Mouse (Mus musculus): ENCODE results near the gene Car11. TPM values are rescaled to one million over a fixed set of nuclear protein-coding genes. Genes with fewer than 3 reads are reported as not detected.

The Car11 gene
- polyA plus RNA-seq, 1 experiment from 2014 or later, result 8.8 TPM

DNA sequence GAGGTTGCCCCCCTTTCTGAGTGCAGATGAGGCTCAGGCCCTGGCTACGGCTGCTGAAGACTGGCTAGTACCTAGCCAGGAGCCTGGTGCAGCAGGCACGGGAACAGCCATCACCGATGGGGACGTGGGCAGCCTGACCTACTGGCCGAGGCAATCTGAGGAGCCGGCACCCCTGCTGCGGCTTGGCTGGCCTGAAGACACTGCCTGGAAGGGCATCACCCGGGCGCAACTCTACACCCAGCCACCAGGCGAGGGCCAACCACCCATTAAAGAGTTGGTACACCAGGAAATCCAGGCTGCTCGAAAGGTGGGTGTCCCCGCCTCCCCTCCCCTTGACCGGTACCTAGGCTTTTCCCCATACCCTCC is 22.7 kb downstream of the Car11 start:
- Histone ChIP-seq H3K27me3 (ENCODE audit: control insufficient read depth, insufficient read depth, low read length) (no peaks in the 10 kb centered on the region), H3K4me2 (replicated peaks; ENCODE audit: low read depth, low read length) (no peak overlapping the region), H3K9ac (ENCODE audit: low read depth, low read length) (no peak overlapping the region), H3K4me3 (ENCODE audit: low read depth, low read length) (no peak overlapping the region), H3K27ac (ENCODE audit: low read depth, low read length) (no peak overlapping the region), H3K36me3 (ENCODE audit: control insufficient read depth, insufficient read depth, low read length) (peaks cover 11% of the 10 kb centered on the region), H3K9me3 (ENCODE audit: control insufficient read depth, low read length) (no peaks in the 10 kb centered on the region), H3K4me1 (replicated peaks; ENCODE audit: control insufficient read depth, insufficient read depth, low read length) (peaks cover 6% of the 10 kb centered on the region)
- DNase-seq (ENCODE audit: low spot score), result no peak
- WGBS, result 79% methylated on average over 13 of the region's 13 CpGs
- no peak for ATAC-seq (ENCODE audit: low FRiP score)

DNA sequence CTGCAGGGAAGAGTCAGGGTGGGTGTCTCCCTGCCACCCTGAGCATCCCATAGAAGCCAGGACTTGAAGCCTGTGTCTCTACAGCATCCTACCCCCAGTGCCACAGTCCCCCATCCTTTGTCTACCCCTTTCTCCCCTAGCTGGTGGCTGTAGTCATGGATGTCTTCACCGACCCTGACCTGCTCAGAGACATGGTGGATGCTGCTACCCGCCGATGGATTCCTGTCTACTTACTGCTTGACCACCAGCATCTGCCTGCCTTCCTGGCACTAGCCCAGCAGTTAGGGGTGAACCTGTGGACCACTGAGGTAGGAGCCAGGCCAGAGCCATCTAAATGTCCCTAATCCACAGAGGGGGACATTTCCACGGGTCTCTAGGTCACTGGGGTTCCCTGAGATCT is 23.7 kb downstream of the Car11 start:
- no peaks in the 10 kb centered on the region for H3K27me3 ChIP-seq (ENCODE audit: control insufficient read depth, insufficient read depth, low read length)
- H3K4me1 ChIP-seq (replicated peaks; ENCODE audit: control insufficient read depth, insufficient read depth, low read length), result peaks cover 6% of the 10 kb centered on the region
- H3K4me2 ChIP-seq (replicated peaks; ENCODE audit: low read depth, low read length), result no peak overlapping the region
- 95% methylated on average over 4 of the region's 4 CpGs for WGBS
- H3K27ac ChIP-seq (ENCODE audit: low read depth, low read length), result no peak overlapping the region
- ATAC-seq (ENCODE audit: low FRiP score) (no peak), DNase-seq (ENCODE audit: low spot score) (no peak)
- peaks cover 11% of the 10 kb centered on the region for H3K36me3 ChIP-seq (ENCODE audit: control insufficient read depth, insufficient read depth, low read length)
- H3K9me3 ChIP-seq (ENCODE audit: control insufficient read depth, low read length), result no peaks in the 10 kb centered on the region
- H3K4me3 ChIP-seq (ENCODE audit: low read depth, low read length), result no peak overlapping the region
- no peak overlapping the region for H3K9ac ChIP-seq (ENCODE audit: low read depth, low read length)

DNA sequence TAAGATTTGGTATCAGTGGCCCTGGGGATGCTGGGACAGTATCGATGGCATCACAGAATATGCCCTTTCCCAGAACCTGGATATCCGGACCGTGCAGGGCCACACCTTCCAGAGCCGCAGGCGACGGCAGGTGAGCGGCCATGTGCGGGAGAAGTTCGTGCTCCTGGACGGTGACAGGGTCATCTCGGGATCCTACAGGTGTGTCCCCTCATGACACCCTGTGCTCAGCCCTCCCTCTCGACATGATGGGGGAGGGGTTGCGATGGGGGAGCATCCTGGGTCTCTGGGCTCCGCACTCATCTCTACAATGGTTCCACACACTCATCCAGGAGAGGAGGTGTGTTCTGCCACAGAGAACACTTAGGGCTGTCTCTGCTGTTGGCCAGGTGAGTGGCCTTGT is 24.1 kb downstream of the Car11 start:
- H3K27me3 ChIP-seq (ENCODE audit: control insufficient read depth, insufficient read depth, low read length), result no peaks in the 10 kb centered on the region
- ATAC-seq (ENCODE audit: low FRiP score) (no peak), DNase-seq (ENCODE audit: low spot score) (no peak)
- H3K27ac ChIP-seq (ENCODE audit: low read depth, low read length), result no peak overlapping the region
- no peaks in the 10 kb centered on the region for H3K9me3 ChIP-seq (ENCODE audit: control insufficient read depth, low read length)
- 95% methylated on average over 14 of the region's 14 CpGs for WGBS
- no peak overlapping the region for H3K4me2 ChIP-seq (replicated peaks; ENCODE audit: low read depth, low read length)
- H3K9ac ChIP-seq (ENCODE audit: low read depth, low read length), result no peak overlapping the region
- H3K36me3 ChIP-seq (ENCODE audit: control insufficient read depth, insufficient read depth, low read length), result peaks cover 13% of the 10 kb centered on the region
- no peak overlapping the region for H3K4me3 ChIP-seq (ENCODE audit: low read depth, low read length)
- peaks cover 4% of the 10 kb centered on the region for H3K4me1 ChIP-seq (replicated peaks; ENCODE audit: control insufficient read depth, insufficient read depth, low read length)

DNA sequence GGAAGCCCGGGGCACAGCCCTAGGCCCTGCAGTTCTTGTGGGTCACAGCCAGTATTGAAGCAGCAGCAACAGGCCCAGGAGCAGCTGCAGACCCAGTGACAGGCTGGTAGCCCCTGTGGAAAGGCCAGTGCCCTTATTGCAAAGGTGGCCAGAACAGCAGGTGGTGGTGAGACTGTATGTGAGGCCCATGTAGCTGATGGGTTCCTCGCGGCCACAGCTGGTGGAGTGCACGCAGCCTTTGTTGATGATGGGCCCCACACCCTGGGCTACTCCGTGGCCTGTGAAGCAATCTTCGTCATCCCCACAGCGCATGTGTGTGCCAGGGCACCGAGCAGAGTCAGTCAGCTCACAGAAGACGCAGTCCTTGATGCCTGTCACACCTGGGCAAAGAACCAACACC is 25.5 kb downstream of the Car11 start:
- no peak for ATAC-seq (ENCODE audit: low FRiP score)
- H3K36me3 ChIP-seq (ENCODE audit: control insufficient read depth, insufficient read depth, low read length), result peaks cover 10% of the 10 kb centered on the region
- no peak overlapping the region for H3K4me2 ChIP-seq (replicated peaks; ENCODE audit: low read depth, low read length)
- H3K27ac ChIP-seq (ENCODE audit: low read depth, low read length), result no peak overlapping the region
- no peak overlapping the region for H3K9ac ChIP-seq (ENCODE audit: low read depth, low read length)
- no peak for DNase-seq (ENCODE audit: low spot score)
- H3K27me3 ChIP-seq (ENCODE audit: control insufficient read depth, insufficient read depth, low read length), result no peaks in the 10 kb centered on the region
- 94% methylated on average over 9 of the region's 9 CpGs for WGBS
- H3K9me3 ChIP-seq (ENCODE audit: control insufficient read depth, low read length), result no peaks in the 10 kb centered on the region
- H3K4me3 ChIP-seq (ENCODE audit: low read depth, low read length), result no peak overlapping the region
- no peaks in the 10 kb centered on the region for H3K4me1 ChIP-seq (replicated peaks; ENCODE audit: control insufficient read depth, insufficient read depth, low read length)

DNA sequence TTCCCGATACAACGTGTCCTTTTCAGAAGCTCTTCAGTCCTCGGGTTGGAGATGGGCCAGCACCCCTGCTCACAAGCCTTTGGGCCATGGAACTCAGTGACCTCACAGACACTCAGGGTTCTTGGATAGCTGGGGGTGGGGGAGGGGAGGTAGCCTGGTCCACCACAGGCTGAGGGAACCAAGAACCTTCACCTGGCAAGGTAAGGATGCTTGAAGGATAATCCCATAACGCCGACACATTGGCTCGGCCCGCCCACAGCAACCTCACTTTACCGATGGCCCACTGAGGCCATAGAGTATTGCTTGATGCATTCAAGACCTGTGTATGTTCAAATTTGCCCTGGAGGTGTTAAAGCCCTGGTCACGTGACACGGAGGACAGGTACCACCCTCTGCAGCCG is 26.1 kb downstream of the Car11 start, which contains the start of gene Spaca4:
TSS of gene Spaca4 (minus strand) at position 101 of the 400 bp plus-strand sequence.
- no peak within 1 kb of the TSS for H3K27ac ChIP-seq (ENCODE audit: low read depth, low read length)
- DNase-seq (ENCODE audit: low spot score), result no peak
- H3K27me3 ChIP-seq (ENCODE audit: control insufficient read depth, insufficient read depth, low read length), result no peaks in the 10 kb centered on the region
- no peaks in the 10 kb centered on the region for H3K9me3 ChIP-seq (ENCODE audit: control insufficient read depth, low read length)
- no peak within 1 kb of the TSS for H3K4me3 ChIP-seq (ENCODE audit: low read depth, low read length)
- 93% methylated on average over 11 of the region's 11 CpGs for WGBS
- H3K36me3 ChIP-seq (ENCODE audit: control insufficient read depth, insufficient read depth, low read length), result peaks cover 10% of the 10 kb centered on the region
- H3K9ac ChIP-seq (ENCODE audit: low read depth, low read length), result no peak within 1 kb of the TSS
- no peak within 1 kb of the TSS for H3K4me2 ChIP-seq (replicated peaks; ENCODE audit: low read depth, low read length)
- ATAC-seq (ENCODE audit: low FRiP score), result no peak
- H3K4me1 ChIP-seq (replicated peaks; ENCODE audit: control insufficient read depth, insufficient read depth, low read length), result no peaks in the 10 kb centered on the region

DNA sequence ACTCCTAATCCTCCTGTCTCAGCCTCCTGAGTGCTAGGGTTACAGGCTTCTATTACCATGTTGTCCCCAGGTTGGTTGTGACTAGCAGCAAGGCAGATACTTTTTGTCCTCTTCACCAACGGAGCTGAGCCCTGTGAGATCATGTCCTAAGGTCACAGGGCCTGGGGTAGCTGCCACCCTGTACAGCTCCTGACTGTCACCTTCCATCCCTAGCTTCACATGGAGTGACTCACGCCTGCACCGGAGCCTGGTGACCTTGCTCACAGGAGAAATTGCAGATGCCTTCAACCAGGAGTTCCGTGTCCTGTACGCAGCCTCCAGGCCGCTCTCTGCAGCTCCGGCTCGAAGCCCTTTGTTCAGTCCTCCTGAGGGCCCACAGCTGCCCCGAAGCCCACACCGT is 26.8 kb downstream of the Car11 start:
- ATAC-seq (ENCODE audit: low FRiP score) (no peak), DNase-seq (ENCODE audit: low spot score) (no peak)
- H3K4me1 ChIP-seq (replicated peaks; ENCODE audit: control insufficient read depth, insufficient read depth, low read length), result no peaks in the 10 kb centered on the region
- H3K27me3 ChIP-seq (ENCODE audit: control insufficient read depth, insufficient read depth, low read length), result no peaks in the 10 kb centered on the region
- no peak overlapping the region for H3K9ac ChIP-seq (ENCODE audit: low read depth, low read length)
- 90% methylated on average over 10 of the region's 10 CpGs for WGBS
- no peak overlapping the region for H3K4me3 ChIP-seq (ENCODE audit: low read depth, low read length)
- no peak overlapping the region for H3K4me2 ChIP-seq (replicated peaks; ENCODE audit: low read depth, low read length)
- peaks cover 8% of the 10 kb centered on the region for H3K36me3 ChIP-seq (ENCODE audit: control insufficient read depth, insufficient read depth, low read length)
- no peaks in the 10 kb centered on the region for H3K9me3 ChIP-seq (ENCODE audit: control insufficient read depth, low read length)
- no peak overlapping the region for H3K27ac ChIP-seq (ENCODE audit: low read depth, low read length)

DNA sequence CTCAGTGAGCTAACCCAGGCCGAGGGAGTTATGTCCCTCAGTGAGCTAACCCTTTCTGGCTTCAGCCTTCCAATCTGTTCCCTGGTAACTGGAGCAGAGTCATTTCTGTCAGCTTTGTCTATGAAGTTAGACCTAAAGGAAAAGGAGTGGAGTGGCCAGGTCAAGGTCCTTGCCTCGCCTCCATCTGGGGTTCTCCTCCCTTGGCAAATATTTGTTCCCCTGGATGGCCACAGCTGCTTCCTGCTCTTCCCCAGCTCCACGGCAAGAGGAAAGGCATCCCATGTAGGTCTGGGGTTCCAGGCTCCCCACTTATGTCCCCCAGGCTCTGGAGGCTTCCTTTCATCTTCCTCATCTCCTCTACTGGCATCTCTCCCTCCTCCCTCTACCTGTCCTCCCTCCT is 28.0 kb downstream of the Car11 start:
- Histone ChIP-seq H3K4me2 (replicated peaks; ENCODE audit: low read depth, low read length) (no peak overlapping the region), H3K4me1 (replicated peaks; ENCODE audit: control insufficient read depth, insufficient read depth, low read length) (no peaks in the 10 kb centered on the region), H3K27ac (ENCODE audit: low read depth, low read length) (no peak overlapping the region), H3K36me3 (ENCODE audit: control insufficient read depth, insufficient read depth, low read length) (peaks cover 6% of the 10 kb centered on the region), H3K4me3 (ENCODE audit: low read depth, low read length) (no peak overlapping the region), H3K9ac (ENCODE audit: low read depth, low read length) (no peak overlapping the region), H3K27me3 (ENCODE audit: control insufficient read depth, insufficient read depth, low read length) (no peaks in the 10 kb centered on the region), H3K9me3 (ENCODE audit: control insufficient read depth, low read length) (no peaks in the 10 kb centered on the region)
- 73% methylated on average over 3 of the region's 3 CpGs for WGBS
- DNase-seq (ENCODE audit: low spot score), result no peak
- ATAC-seq (ENCODE audit: low FRiP score), result no peak

DNA sequence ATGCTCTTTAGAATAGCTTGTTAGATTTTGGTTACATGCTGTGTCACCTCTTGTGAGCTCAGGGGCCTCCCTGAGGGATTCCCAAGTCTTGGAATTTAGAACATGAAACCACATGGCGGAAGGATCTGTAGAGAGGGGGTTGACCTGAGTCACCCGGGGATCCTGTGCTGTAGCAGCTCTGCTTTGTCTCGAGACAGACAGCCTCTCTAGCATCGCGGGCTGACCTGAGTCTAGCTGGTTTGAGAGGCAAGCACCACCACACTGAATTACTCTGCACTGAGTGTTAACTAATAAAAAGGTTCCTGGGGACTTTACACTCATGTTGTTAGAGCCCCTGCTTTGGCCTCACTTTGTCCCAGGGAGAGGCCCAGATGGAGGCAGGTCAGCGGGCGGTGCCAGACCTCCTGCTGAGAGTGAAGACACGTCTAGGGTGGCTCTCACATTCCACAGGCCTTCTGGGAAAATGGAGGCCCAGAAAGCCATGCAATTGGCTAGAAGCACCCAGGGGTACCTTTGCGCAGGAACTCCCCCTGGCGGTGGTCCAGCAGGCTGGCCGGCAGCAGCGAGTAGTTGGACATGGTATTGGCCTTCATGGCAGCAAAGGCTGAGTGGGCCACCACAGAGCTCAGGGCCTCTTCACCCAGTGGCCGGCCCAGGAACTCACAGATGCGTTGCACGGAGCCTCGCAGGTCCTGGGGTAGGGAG is 31.2 kb downstream of the Car11 start:
- Histone ChIP-seq H3K9ac (ENCODE audit: low read depth, low read length) (no peak overlapping the region), H3K27ac (ENCODE audit: low read depth, low read length) (no peak overlapping the region), H3K9me3 (ENCODE audit: control insufficient read depth, low read length) (no peaks in the 10 kb centered on the region), H3K4me3 (ENCODE audit: low read depth, low read length) (no peak overlapping the region), H3K36me3 (ENCODE audit: control insufficient read depth, insufficient read depth, low read length) (peaks cover 3% of the 10 kb centered on the region; the same call in 1 of the 2 replicates), H3K27me3 (ENCODE audit: control insufficient read depth, insufficient read depth, low read length) (no peaks in the 10 kb centered on the region), H3K4me2 (replicated peaks; ENCODE audit: low read depth, low read length) (no peak overlapping the region), H3K4me1 (replicated peaks; ENCODE audit: control insufficient read depth, insufficient read depth, low read length) (no peaks in the 10 kb centered on the region)
- DNase-seq (ENCODE audit: low spot score), result peak; percentile 72
- WGBS, result 20% methylated on average over 16 of the region's 16 CpGs
- no peak for ATAC-seq (ENCODE audit: low FRiP score)

DNA sequence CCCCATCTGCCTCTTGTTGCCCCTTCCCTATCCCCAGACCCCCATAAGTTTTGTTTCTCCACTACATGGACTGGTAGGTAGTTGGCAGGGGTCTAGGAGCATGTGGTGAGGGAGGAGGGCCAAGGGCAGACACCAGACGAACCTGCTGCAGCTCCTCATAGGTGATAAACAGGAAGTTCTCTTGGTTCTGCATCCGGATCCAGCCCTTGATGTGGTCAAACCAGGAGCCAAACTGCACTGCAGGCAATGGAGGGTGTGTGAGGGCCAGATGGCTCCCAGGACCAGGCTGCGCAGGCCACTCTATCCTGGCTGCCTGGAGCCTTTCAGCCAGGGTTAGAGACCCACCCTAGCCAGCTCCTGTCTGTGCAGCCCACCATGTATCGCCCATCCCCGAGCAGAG is 33.8 kb downstream of the Car11 start:
- 78% methylated on average over 5 of the region's 5 CpGs for WGBS
- no peak overlapping the region for H3K27ac ChIP-seq (ENCODE audit: low read depth, low read length)
- no peaks in the 10 kb centered on the region for H3K4me1 ChIP-seq (replicated peaks; ENCODE audit: control insufficient read depth, insufficient read depth, low read length)
- no peaks in the 10 kb centered on the region for H3K27me3 ChIP-seq (ENCODE audit: control insufficient read depth, insufficient read depth, low read length)
- no peak for DNase-seq (ENCODE audit: low spot score)
- no peak overlapping the region for H3K4me3 ChIP-seq (ENCODE audit: low read depth, low read length)
- no peaks in the 10 kb centered on the region for H3K9me3 ChIP-seq (ENCODE audit: control insufficient read depth, low read length)
- no peak overlapping the region for H3K4me2 ChIP-seq (replicated peaks; ENCODE audit: low read depth, low read length)
- no peak overlapping the region for H3K9ac ChIP-seq (ENCODE audit: low read depth, low read length)
- peaks cover 3% of the 10 kb centered on the region; the same call in 1 of the 2 replicates for H3K36me3 ChIP-seq (ENCODE audit: control insufficient read depth, insufficient read depth, low read length)
- no peak for ATAC-seq (ENCODE audit: low FRiP score)

All from hindbrain, embryonic 11.5 days (tissue).